Mouse (Mus musculus) kidney, adult 2 months (tissue): Measurements from ENCODE around the gene Trim8.

ENCODE experiments used
- CTCF ChIP-seq: fragments of 200-500 bp; conservative IDR thresholded peaks from 2 replicates; pipeline ENCODE4 v1.5.1; 2011; ENCODE audit warnings: low read depth, mild to moderate bottlenecking, control low read depth, low read length, moderate library complexity, mixed read lengths; ENCODE audit not compliant: insufficient read depth, insufficient read length
- POLR2A ChIP-seq: fragments of 200-500 bp; IDR thresholded peaks from one replicate; pipeline ENCODE4 v1.6.1; 2011; ENCODE audit warnings: low read depth, low read length, control low read depth

DNA sequence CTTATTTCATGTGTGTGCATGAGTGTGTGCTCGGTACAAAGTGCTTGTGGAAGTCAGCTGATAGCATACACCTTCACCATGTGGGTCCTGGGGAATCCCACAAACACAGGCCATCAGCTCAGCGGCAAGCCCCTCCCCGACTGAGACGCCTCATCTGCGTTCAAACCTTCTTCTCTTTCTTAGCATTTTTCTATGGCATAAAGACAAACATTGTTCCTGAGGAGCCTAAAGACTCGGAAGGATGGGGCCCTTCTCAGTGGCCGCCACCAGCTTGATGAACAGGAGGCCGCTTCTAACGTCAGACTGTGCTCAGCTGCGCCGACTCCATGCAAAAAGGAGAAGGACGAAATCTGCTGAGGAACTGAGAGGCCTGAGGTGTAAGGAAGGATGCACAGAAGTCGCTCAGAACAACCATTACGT is 62.6 kb downstream of the Trim8 start:
- TF ChIP-seq CTCF (no peak), POLR2A (no peak)
